ENCODE assay signal across 9 mouse cellular contexts in the genomic region with DNA sequence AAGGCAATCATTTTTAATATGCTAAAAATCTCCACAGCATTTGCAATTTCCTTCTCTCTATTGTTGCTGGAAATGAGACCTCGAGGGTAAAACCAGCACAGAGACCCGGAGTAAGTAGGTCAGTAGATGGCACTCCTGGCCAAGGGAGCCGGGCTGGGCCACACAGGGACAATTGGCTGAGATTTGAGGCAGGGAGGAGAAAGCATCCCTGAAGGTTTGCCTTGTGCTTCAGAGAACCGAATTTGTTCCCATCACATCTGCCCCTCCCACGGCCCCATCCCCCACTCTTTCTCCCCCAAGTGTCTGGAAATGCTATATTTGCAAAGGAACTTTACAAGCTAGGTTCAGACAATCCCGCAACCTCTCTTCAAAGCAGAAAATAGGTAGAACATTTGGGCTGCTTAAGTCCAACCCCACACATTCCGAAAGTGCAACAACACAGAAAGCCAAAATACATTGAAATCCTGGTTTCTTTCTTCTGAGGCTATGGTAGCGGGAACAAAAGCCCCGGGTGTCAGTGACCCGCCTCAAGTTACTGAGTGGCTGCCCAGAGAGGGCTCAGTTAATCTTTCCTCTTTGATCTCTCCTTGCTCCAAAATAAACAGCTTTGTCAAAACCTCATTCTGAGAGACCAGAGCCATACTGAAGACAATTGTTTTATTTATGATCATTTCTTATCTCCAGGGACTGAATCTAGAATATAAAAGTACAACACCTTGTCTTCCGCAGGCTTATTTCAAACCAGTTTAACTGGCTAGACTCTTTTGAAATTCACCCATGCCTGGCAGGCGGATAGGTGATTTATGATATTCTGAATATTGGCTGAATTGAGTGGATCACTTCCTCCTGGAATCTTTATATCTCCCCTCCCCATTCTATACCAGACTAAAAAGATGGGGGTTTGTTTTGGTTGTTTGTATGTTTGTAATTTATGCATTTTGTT.
DNase-seq lines count a peak whose midpoint lies in the region; TF ChIP-seq lines count a peak whose summit lies in the region.
"Had no signal": no experiment of that assay in that cellular context is flagged by ENCODE, and none has a peak within 500 bp of the region (broad histone marks: within the 10 kb centered on the region; RNA-seq: fewer than 3 reads in every experiment).

No protein-coding gene starts in this region.

- peak; percentile 13 for DNase-seq in ES-E14 (ENCODE audit: low read depth, low spot score)
- peak; percentile 60 to 70 for DNase-seq in adrenal gland, postnatal 36 days
- peak; percentile 17 for DNase-seq in fibroblast of lung, adult 2 months (ENCODE audit: low read depth)
- peak; percentile 72 for DNase-seq in heart, postnatal 4 days
- DNase-seq in layer of hippocampus, adult 8-10 months (ENCODE audit: low spot score in 2 of 2): peak; percentile 25 to 44
- peak; percentile 66 for DNase-seq in lung, postnatal 36 days
- peak; percentile 27 to 61 for DNase-seq in right cerebral cortex, postnatal 36 days (ENCODE audit: low spot score in 2 of 2)
- no peak for DNase-seq in thymus, postnatal 0 days (ENCODE audit: low spot score)

- H3K9ac ChIP-seq in ES-E14 (ENCODE audit: insufficient read depth, low read depth, low read length, poor library complexity, severe bottlenecking): no peak overlapping the region

- H3K27ac ChIP-seq in ES-E14 (ENCODE audit: insufficient read depth, low read depth, low read length, poor library complexity, severe bottlenecking): no peak overlapping the region

- no peaks in the 10 kb centered on the region for H3K4me1 ChIP-seq in ES-E14 (ENCODE audit: control insufficient read depth in 2 of 2, insufficient read depth in 2 of 2, low read length in 2 of 2, poor library complexity in 1 of 2)

- H3K36me3 ChIP-seq in ES-E14 (ENCODE audit: control insufficient read depth, insufficient read depth, low read length, poor library complexity, severe bottlenecking): no peaks in the 10 kb centered on the region

- in situ Hi-C loops in ES-E14 (cut with MboI; ENCODE audit: low sequenced_read_pairs in 2 of 2, unreplicated experiment in 2 of 2): no loop called here

- H3K9me3 ChIP-seq in ES-E14 (ENCODE audit: control insufficient read depth, insufficient read depth, low read depth, low read length): no peaks in the 10 kb centered on the region

- no peak overlapping the region for H3K4me3 ChIP-seq in ES-E14 (ENCODE audit: insufficient read depth in 1 of 2, low read depth in 1 of 2, low read length in 2 of 2, poor library complexity in 1 of 2, severe bottlenecking in 1 of 2)
- H3K4me3 ChIP-seq: erythroblast, embryonic 14.5 days had no signal

TF ChIP-seq in ES-E14, 5 proteins besides CTCF, POLR2A, EP300 and RAD21:
- TF ChIP-seq ZNF384 (IDR thresholded peaks at IDR 0.05; ENCODE audit: low read depth, low read length) (no peak), MAFK (IDR thresholded peaks at IDR 0.05; ENCODE audit: insufficient read depth, low read depth, low read length) (no peak), CHD2 (IDR thresholded peaks at IDR 0.05; ENCODE audit: low read depth, low read length) (no peak), HCFC1 (IDR thresholded peaks at IDR 0.05; ENCODE audit: borderline replicate concordance, insufficient read depth, low read length) (no peak), ZC3H11A (IDR thresholded peaks at IDR 0.05; ENCODE audit: borderline replicate concordance, low read depth, low read length) (no peak)
